Mouse (Mus musculus): ENCODE data around the gene Myh3. TPM values are rescaled to one million over a fixed set of nuclear protein-coding genes. Genes with fewer than 3 reads are reported as not detected.

The Myh3 gene
- polyA plus RNA-seq, 1 experiment from 2014 or later, result 0.45 TPM

GRCm38 (mm10) chr11:67105689-67106088 lies 27.6 kb downstream of the Myh3 start:
- Histone ChIP-seq H3K4me1 (ENCODE audit: control insufficient read depth, insufficient read depth, low read length) (no peaks in the 10 kb centered on the region), H3K9ac (ENCODE audit: low read depth, low read length) (no peak overlapping the region), H3K4me2 (replicated peaks; ENCODE audit: low read depth, low read length) (no peak overlapping the region), H3K9me3 (ENCODE audit: control insufficient read depth, low read length) (no peaks in the 10 kb centered on the region), H3K36me3 (ENCODE audit: control insufficient read depth, insufficient read depth, low read length) (no peaks in the 10 kb centered on the region), H3K4me3 (ENCODE audit: low read length) (no peak overlapping the region), H3K27ac (ENCODE audit: low read depth, low read length) (no peak overlapping the region), H3K27me3 (ENCODE audit: control insufficient read depth, insufficient read depth, low read length) (no peaks in the 10 kb centered on the region)
- 48% methylated on average over 4 of the region's 4 CpGs for WGBS
- ATAC-seq (ENCODE audit: low FRiP score, low TSS enrichment), result no peak

- Histone ChIP-seq H3K27me3 (ENCODE audit: control insufficient read depth, insufficient read depth, low read length) (no peaks in the 10 kb centered on the region), H3K36me3 (ENCODE audit: control insufficient read depth, insufficient read depth, low read length) (no peaks in the 10 kb centered on the region), H3K9me3 (ENCODE audit: control insufficient read depth, low read length) (no peaks in the 10 kb centered on the region), H3K4me3 (ENCODE audit: low read length) (no peak overlapping the region), H3K4me1 (ENCODE audit: control insufficient read depth, insufficient read depth, low read length) (no peaks in the 10 kb centered on the region), H3K27ac (ENCODE audit: low read depth, low read length) (no peak overlapping the region), H3K9ac (ENCODE audit: low read depth, low read length) (no peak overlapping the region), H3K4me2 (replicated peaks; ENCODE audit: low read depth, low read length) (no peak overlapping the region)
- no peak for ATAC-seq (ENCODE audit: low FRiP score, low TSS enrichment)
- 77% methylated on average over 10 of the region's 10 CpGs for WGBS
Measured at GRCm38 (mm10) chr11:67106973-67107372, 28.9 kb downstream of the Myh3 start.

DNA sequence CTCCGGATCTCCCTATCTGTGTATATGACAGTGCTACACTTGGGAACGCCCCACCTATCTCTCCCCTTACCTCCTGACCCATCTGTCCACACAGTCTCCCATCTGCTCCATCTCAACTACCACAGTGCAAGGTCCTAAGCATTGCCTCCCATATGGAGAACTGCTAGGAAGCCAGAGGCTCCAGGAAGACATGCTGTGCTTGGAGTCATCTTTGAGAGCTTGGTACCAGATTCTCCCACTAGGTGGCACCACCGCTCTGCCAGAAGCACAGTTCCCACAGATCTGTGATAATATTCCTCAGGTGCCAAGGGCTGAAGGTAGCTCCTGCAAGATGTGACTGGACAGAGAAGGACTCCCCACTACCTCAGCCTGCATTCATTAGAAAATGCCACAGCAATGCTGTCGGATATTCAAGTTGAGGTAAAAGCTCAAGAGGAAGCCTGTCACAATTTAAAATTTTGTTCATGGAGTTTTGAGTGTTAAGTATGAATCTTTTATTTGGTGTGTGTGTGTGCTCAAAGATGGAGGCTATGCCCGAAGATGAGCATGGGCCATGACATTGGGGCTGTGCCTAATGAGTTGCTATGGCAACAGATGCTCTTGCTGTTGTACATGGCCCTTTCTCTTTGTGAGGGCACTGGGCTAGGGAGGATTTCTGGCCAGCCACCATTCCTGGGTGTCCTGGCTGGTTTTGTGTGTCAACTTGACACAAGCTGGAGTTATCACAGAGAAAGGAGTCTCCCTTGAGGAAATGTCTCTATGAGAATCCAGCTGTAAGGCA lies 32.3 kb downstream of the Myh3 start:
- Histone ChIP-seq H3K27ac (ENCODE audit: low read depth, low read length) (no peak overlapping the region), H3K4me2 (replicated peaks; ENCODE audit: low read depth, low read length) (no peak overlapping the region), H3K9me3 (ENCODE audit: control insufficient read depth, low read length) (no peaks in the 10 kb centered on the region), H3K4me1 (ENCODE audit: control insufficient read depth, insufficient read depth, low read length) (no peaks in the 10 kb centered on the region), H3K27me3 (ENCODE audit: control insufficient read depth, insufficient read depth, low read length) (no peaks in the 10 kb centered on the region), H3K4me3 (ENCODE audit: low read length) (no peak overlapping the region), H3K9ac (ENCODE audit: low read depth, low read length) (no peak overlapping the region), H3K36me3 (ENCODE audit: control insufficient read depth, insufficient read depth, low read length) (no peaks in the 10 kb centered on the region)
- no peak for ATAC-seq (ENCODE audit: low FRiP score, low TSS enrichment)
- 37% methylated on average over 5 of the region's 5 CpGs for WGBS

DNA sequence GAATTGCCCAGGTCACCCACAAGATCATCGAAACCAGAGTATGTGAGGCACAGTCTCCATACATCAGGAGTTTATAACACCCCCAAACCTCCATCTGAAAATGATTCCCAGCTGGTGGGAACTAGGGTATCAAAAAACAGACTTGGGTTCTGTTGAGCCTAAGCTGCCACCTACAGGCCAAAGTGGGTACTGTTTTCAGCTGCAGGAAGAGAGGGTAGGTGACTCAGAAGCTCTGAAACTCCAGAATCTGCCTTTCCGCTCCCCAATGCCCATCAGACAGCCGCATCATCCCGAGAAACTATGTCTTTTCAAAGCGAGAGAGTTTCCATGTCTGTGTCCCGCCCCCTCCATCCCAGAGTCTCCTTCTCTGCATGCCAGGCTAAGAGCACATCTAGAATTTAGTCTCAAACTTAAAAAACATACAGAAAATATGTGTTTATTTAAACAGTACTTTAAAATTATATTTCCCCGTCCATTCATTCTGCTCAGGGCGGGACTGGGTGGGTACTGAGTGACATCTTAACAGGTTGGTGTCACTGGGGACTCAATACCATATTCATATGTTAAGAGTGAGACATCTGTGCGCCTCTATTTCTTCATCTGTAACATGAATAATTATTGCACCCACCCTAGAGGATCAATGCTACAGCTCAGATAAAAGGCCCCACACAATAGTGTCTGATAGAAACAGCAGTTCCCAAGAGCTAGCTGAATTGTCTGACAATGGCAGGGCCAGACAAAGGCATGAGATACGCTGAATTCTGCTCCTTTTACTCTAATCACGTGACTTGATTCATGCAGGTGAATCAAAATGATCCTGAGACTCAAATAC lies 34.1 kb downstream of the Myh3 start:
- H3K36me3 ChIP-seq (ENCODE audit: control insufficient read depth, insufficient read depth, low read length), result no peaks in the 10 kb centered on the region
- no peak overlapping the region for H3K27ac ChIP-seq (ENCODE audit: low read depth, low read length)
- no peaks in the 10 kb centered on the region for H3K4me1 ChIP-seq (ENCODE audit: control insufficient read depth, insufficient read depth, low read length)
- no peaks in the 10 kb centered on the region for H3K27me3 ChIP-seq (ENCODE audit: control insufficient read depth, insufficient read depth, low read length)
- no peak overlapping the region for H3K4me2 ChIP-seq (replicated peaks; ENCODE audit: low read depth, low read length)
- H3K9ac ChIP-seq (ENCODE audit: low read depth, low read length), result no peak overlapping the region
- ATAC-seq (ENCODE audit: low FRiP score, low TSS enrichment), result peak; percentile 24; the same call in 1 of the 2 replicates
- no peaks in the 10 kb centered on the region for H3K9me3 ChIP-seq (ENCODE audit: control insufficient read depth, low read length)
- 42% methylated on average over 11 of the region's 11 CpGs for WGBS
- H3K4me3 ChIP-seq (ENCODE audit: low read length), result no peak overlapping the region

DNA sequence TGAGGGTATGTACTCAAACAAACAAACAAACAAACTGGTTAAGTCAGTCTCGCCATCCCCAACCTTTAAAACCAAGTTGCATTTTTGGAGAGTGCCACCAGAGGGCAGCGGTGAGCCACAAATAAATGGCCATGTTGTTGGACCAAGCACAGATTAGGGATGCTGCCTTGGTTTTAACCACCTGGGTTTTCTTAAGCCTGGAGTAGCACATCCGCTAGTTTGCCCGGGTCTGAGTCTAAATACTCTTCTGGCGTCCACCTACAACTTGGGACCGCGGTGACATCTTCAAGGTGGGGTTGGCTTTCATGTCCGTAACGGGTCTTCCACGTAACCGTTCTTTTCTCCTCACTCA lies 34.7 kb downstream of the Myh3 start:
- no peaks in the 10 kb centered on the region for H3K4me1 ChIP-seq (ENCODE audit: control insufficient read depth, insufficient read depth, low read length)
- 40% methylated on average over 11 of the region's 11 CpGs for whole genome bisulfite sequencing
- no peak for ATAC-seq (ENCODE audit: low FRiP score, low TSS enrichment)
- H3K27ac ChIP-seq (ENCODE audit: low read depth, low read length), result no peak overlapping the region
- no peaks in the 10 kb centered on the region for H3K9me3 ChIP-seq (ENCODE audit: control insufficient read depth, low read length)
- H3K27me3 ChIP-seq (ENCODE audit: control insufficient read depth, insufficient read depth, low read length), result no peaks in the 10 kb centered on the region
- no peak overlapping the region for H3K4me3 ChIP-seq (ENCODE audit: low read length)
- no peak overlapping the region for H3K4me2 ChIP-seq (replicated peaks; ENCODE audit: low read depth, low read length)
- H3K36me3 ChIP-seq (ENCODE audit: control insufficient read depth, insufficient read depth, low read length), result no peaks in the 10 kb centered on the region
- no peak overlapping the region for H3K9ac ChIP-seq (ENCODE audit: low read depth, low read length)

DNA sequence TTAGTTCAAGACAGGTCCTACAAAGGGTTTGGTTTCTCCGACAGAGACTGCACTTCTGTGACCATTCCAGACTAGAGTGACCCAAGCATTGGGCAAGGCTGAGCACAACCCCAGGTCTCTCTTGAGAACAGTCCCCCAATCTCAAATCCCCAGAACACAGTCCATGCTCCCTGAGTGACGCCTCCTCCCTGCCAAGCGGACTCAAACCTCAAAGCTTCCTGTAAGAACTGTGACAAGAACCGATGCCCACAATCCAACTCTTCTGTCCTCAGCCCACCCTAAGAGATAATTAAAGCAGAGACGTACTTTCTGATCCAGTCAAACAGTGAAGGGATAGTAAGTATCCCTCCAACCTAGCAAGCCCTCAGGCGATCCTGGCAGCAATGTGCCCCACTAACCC lies 35.3 kb downstream of the Myh3 start:
- Histone ChIP-seq H3K4me2 (replicated peaks; ENCODE audit: low read depth, low read length) (no peak overlapping the region), H3K27ac (ENCODE audit: low read depth, low read length) (no peak overlapping the region), H3K27me3 (ENCODE audit: control insufficient read depth, insufficient read depth, low read length) (no peaks in the 10 kb centered on the region), H3K9ac (ENCODE audit: low read depth, low read length) (no peak overlapping the region), H3K9me3 (ENCODE audit: control insufficient read depth, low read length) (no peaks in the 10 kb centered on the region), H3K4me3 (ENCODE audit: low read length) (no peak overlapping the region), H3K36me3 (ENCODE audit: control insufficient read depth, insufficient read depth, low read length) (no peaks in the 10 kb centered on the region), H3K4me1 (ENCODE audit: control insufficient read depth, insufficient read depth, low read length) (no peaks in the 10 kb centered on the region)
- 93% methylated on average over 6 of the region's 6 CpGs for WGBS
- ATAC-seq (ENCODE audit: low FRiP score, low TSS enrichment), result no peak

DNA sequence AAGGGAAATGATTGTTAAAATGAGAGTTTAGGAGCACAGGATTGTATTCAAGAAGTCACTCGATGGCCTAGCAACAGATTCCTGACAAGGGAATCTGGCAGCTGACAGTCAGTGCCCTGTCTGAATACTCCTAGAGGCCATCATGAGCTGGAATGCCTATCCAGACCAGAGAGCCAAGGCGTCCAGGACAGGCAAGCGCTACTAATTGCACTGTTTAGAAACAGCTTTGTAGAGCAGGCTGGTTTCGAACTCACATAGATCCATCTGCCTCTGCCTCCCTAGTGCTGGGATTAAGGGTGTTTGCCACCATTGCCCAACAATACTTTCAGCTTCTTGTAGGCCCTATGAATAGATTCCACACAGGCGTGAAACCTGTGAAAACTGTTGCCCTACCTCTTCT lies 36.2 kb downstream of the Myh3 start:
- no peak for ATAC-seq (ENCODE audit: low FRiP score, low TSS enrichment)

GRCm38 (mm10) chr11:67114901-67115300 lies 36.8 kb downstream of the Myh3 start:
- Histone ChIP-seq H3K36me3 (ENCODE audit: control insufficient read depth, insufficient read depth, low read length) (no peaks in the 10 kb centered on the region), H3K4me2 (replicated peaks; ENCODE audit: low read depth, low read length) (no peak overlapping the region), H3K27ac (ENCODE audit: low read depth, low read length) (no peak overlapping the region), H3K27me3 (ENCODE audit: control insufficient read depth, insufficient read depth, low read length) (no peaks in the 10 kb centered on the region), H3K9ac (ENCODE audit: low read depth, low read length) (no peak overlapping the region), H3K4me3 (ENCODE audit: low read length) (no peak overlapping the region), H3K4me1 (ENCODE audit: control insufficient read depth, insufficient read depth, low read length) (no peaks in the 10 kb centered on the region), H3K9me3 (ENCODE audit: control insufficient read depth, low read length) (no peaks in the 10 kb centered on the region)
- WGBS, result 87% methylated on average over 12 of the region's 12 CpGs
- ATAC-seq (ENCODE audit: low FRiP score, low TSS enrichment), result no peak

More for the DNA sequence above, 36.2 kb downstream of the Myh3 start:
- no peak overlapping the region for H3K27ac ChIP-seq (ENCODE audit: low read depth, low read length)
- 90% methylated on average over 5 of the region's 5 CpGs for WGBS
- no peaks in the 10 kb centered on the region for H3K4me1 ChIP-seq (ENCODE audit: control insufficient read depth, insufficient read depth, low read length)
- no peaks in the 10 kb centered on the region for H3K27me3 ChIP-seq (ENCODE audit: control insufficient read depth, insufficient read depth, low read length)
- H3K4me3 ChIP-seq (ENCODE audit: low read length), result no peak overlapping the region
- no peaks in the 10 kb centered on the region for H3K36me3 ChIP-seq (ENCODE audit: control insufficient read depth, insufficient read depth, low read length)
- H3K4me2 ChIP-seq (replicated peaks; ENCODE audit: low read depth, low read length), result no peak overlapping the region
- no peaks in the 10 kb centered on the region for H3K9me3 ChIP-seq (ENCODE audit: control insufficient read depth, low read length)
- H3K9ac ChIP-seq (ENCODE audit: low read depth, low read length), result no peak overlapping the region

GRCm38 (mm10) chr11:67116725-67117124 lies 38.6 kb downstream of the Myh3 start:
- no peak for ATAC-seq (ENCODE audit: low FRiP score, low TSS enrichment)
- WGBS, result 60% methylated on average over 5 of the region's 5 CpGs
- no peaks in the 10 kb centered on the region for H3K4me1 ChIP-seq (ENCODE audit: control insufficient read depth, insufficient read depth, low read length)

More at GRCm38 (mm10) chr11:67116725-67117124, 38.6 kb downstream of the Myh3 start:
- no peaks in the 10 kb centered on the region for H3K9me3 ChIP-seq (ENCODE audit: control insufficient read depth, low read length)
- no peak overlapping the region for H3K4me3 ChIP-seq (ENCODE audit: low read length)
- H3K27me3 ChIP-seq (ENCODE audit: control insufficient read depth, insufficient read depth, low read length), result no peaks in the 10 kb centered on the region
- no peak overlapping the region for H3K27ac ChIP-seq (ENCODE audit: low read depth, low read length)
- H3K4me2 ChIP-seq (replicated peaks; ENCODE audit: low read depth, low read length), result no peak overlapping the region
- no peak overlapping the region for H3K9ac ChIP-seq (ENCODE audit: low read depth, low read length)
- H3K36me3 ChIP-seq (ENCODE audit: control insufficient read depth, insufficient read depth, low read length), result no peaks in the 10 kb centered on the region

All from kidney, embryonic 14.5 days (tissue).